22 mouse cellular contexts compared by ENCODE assay signal in the genomic region with DNA sequence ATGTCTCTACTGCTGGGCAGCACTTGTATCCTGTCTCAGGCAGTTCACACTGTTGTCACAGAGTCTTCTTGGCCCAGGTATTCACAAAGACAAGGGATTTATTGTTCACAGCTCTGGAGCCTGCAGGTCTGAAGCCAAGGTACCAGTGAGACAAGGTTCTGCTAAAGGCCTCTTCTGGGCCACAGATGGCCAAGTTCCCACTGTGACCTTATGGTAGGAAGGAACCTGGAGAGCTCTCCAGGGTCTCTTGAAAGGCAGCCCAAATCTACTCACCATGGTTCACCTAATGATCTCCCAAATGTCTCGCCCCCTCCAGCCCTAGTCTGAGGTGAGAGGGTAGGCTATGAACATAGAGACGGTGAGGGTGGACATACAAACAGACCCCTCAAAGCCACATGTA.
DNase-seq lines count a peak whose midpoint lies in the region.
"Had no signal": no experiment of that assay in that cellular context is flagged by ENCODE, and none has a peak within 500 bp of the region (broad histone marks: within the 10 kb centered on the region; RNA-seq: fewer than 3 reads in every experiment).

No protein-coding gene starts in this region.

- no peaks in the 10 kb centered on the region for H3K9me3 ChIP-seq in limb, embryonic 10.5 days (replicated peaks)
- H3K9me3 ChIP-seq: forebrain, embryonic 10.5 days; forebrain, embryonic 13.5 days; heart, embryonic 12.5 days; heart, embryonic 15.5 days; hindbrain, embryonic 10.5 days; hindbrain, embryonic 13.5 days; intestine, embryonic 15.5 days had no signal

- WGBS in limb, embryonic 10.5 days, result 95% methylated on average over 2 of the region's 2 CpGs

- H3K36me3 ChIP-seq in limb, embryonic 10.5 days, result no peaks in the 10 kb centered on the region
- H3K36me3 ChIP-seq: forebrain, embryonic 10.5 days; heart, embryonic 12.5 days; heart, embryonic 15.5 days; hindbrain, embryonic 10.5 days; intestine, embryonic 15.5 days had no signal

- no peaks in the 10 kb centered on the region for H3K4me1 ChIP-seq in limb, embryonic 10.5 days
- H3K4me1 ChIP-seq: forebrain, embryonic 10.5 days; forebrain, embryonic 13.5 days; heart, embryonic 15.5 days; hindbrain, embryonic 10.5 days; hindbrain, embryonic 13.5 days; intestine, embryonic 15.5 days had no signal

- H3K27ac ChIP-seq in limb, embryonic 10.5 days, result no peak overlapping the region
- H3K27ac ChIP-seq: forebrain, embryonic 10.5 days; forebrain, embryonic 13.5 days; heart, embryonic 15.5 days; hindbrain, embryonic 10.5 days; hindbrain, embryonic 13.5 days; intestine, embryonic 15.5 days had no signal

- no peak overlapping the region for H3K4me3 ChIP-seq in limb, embryonic 10.5 days
- H3K4me3 ChIP-seq: forebrain, embryonic 10.5 days; forebrain, embryonic 13.5 days; heart, embryonic 12.5 days; heart, embryonic 15.5 days; hindbrain, embryonic 10.5 days; hindbrain, embryonic 13.5 days; intestine, embryonic 15.5 days had no signal

- peak; percentile 45 for DNase-seq in cerebellum, adult 11 months
- peak; percentile 56 to 65 for DNase-seq in cerebellum, adult 18-20 months
- DNase-seq in cerebellum, adult 9-10 months, result peak; percentile 75
- DNase-seq in cerebellum, postnatal 25 days, result peak; percentile 62 to 68
- no peak for DNase-seq in limb, embryonic 10.5 days (ENCODE audit: low spot score)
- DNase-seq in testis, postnatal 10 days (ENCODE audit: low spot score), result no peak
- no peak for DNase-seq in embryo, embryonic 11 days
- DNase-seq in thymus, postnatal 0 days (ENCODE audit: low spot score), result no peak
- DNase-seq: adrenal gland, adult 2 months; adrenal gland, postnatal 14 days; gastrocnemius, postnatal 10 days; heart, adult 11 months; heart, postnatal 10 days; heart, postnatal 36 days; kidney, adult 11 months had no signal

- no peaks in the 10 kb centered on the region for H3K27me3 ChIP-seq in limb, embryonic 10.5 days (ENCODE audit: low read depth, poor library complexity, severe bottlenecking)
- H3K27me3 ChIP-seq: forebrain, embryonic 13.5 days; heart, embryonic 12.5 days; heart, embryonic 15.5 days; hindbrain, embryonic 13.5 days; intestine, embryonic 15.5 days had no signal

Comparison
In these comparisons a context has a peak if more than half of its experiments do, and no peak if none do; other contexts are left out.
1. DNase-seq: peak in cerebellum, adult 11 months (single experiment), cerebellum, adult 18-20 months (2 of 2), cerebellum, adult 9-10 months (single experiment) and cerebellum, postnatal 25 days (2 of 2); none in limb, embryonic 10.5 days (single experiment), testis, postnatal 10 days (single experiment), embryo, embryonic 11 days (single experiment) and thymus, postnatal 0 days (single experiment).